Mouse (Mus musculus): Measurements from ENCODE around the gene Rgs19. TPM values are rescaled to one million over a fixed set of nuclear protein-coding genes. Genes with fewer than 3 reads are reported as not detected.

Gene Rgs19
- polyA plus RNA-seq, 1 experiment from 2014 or later: 66.6 TPM

Other genes with a start within 250 kb of the Rgs19 start
- gene Zbtb46, start 234.6 kb downstream of the Rgs19 start, polyA plus RNA-seq (2014; fragmentation: Nextera tagmentation; extraction: Ambion mirVana): 20.2 and 21.9 TPM in 2 replicates
- gene Abhd16b, start 200.8 kb downstream of the Rgs19 start, polyA plus RNA-seq (2014; fragmentation: Nextera tagmentation; extraction: Ambion mirVana): 0.22 TPM in 1 of 2 replicates, not detected in the other
- 141 and 142 TPM in 2 replicates for gene Tpd52l2, start 196.8 kb downstream of the Rgs19 start, polyA plus RNA-seq (2014; fragmentation: Nextera tagmentation; extraction: Ambion mirVana)
- 107 and 120 TPM in 2 replicates for gene Dnajc5, start 173.5 kb downstream of the Rgs19 start, polyA plus RNA-seq (2014; fragmentation: Nextera tagmentation; extraction: Ambion mirVana)
- 51.8 and 52.2 TPM in 2 replicates for gene Uckl1, start 109.1 kb downstream of the Rgs19 start, polyA plus RNA-seq (2014; fragmentation: Nextera tagmentation; extraction: Ambion mirVana)
- gene Prpf6, start 102.1 kb downstream of the Rgs19 start, polyA plus RNA-seq (2014; fragmentation: Nextera tagmentation; extraction: Ambion mirVana): 74.8 and 85.1 TPM in 2 replicates
- 38.1 and 39.5 TPM in 2 replicates for gene Zfp512b, start 101.2 kb downstream of the Rgs19 start, polyA plus RNA-seq (2014; fragmentation: Nextera tagmentation; extraction: Ambion mirVana)
- 74.6 and 90.1 TPM in 2 replicates for gene Samd10, start 94.8 kb downstream of the Rgs19 start, polyA plus RNA-seq (2014; fragmentation: Nextera tagmentation; extraction: Ambion mirVana)
- gene Gm29797, start 36.9 kb downstream of the Rgs19 start, polyA plus RNA-seq (2014; fragmentation: Nextera tagmentation; extraction: Ambion mirVana): not detected in 2 replicates
- gene Sox18, start 22.3 kb downstream of the Rgs19 start, polyA plus RNA-seq (2014; fragmentation: Nextera tagmentation; extraction: Ambion mirVana): 17.6 and 18.1 TPM in 2 replicates
- gene Tcea2, start 13.7 kb downstream of the Rgs19 start, polyA plus RNA-seq (2014; fragmentation: Nextera tagmentation; extraction: Ambion mirVana): 20.9 and 26.6 TPM in 2 replicates
- gene Lkaaear1, start 4.5 kb upstream of the Rgs19 start, polyA plus RNA-seq (2014; fragmentation: Nextera tagmentation; extraction: Ambion mirVana): not detected in 2 replicates
- 19.9 and 21.5 TPM in 2 replicates for gene Oprl1, start 21.0 kb upstream of the Rgs19 start, polyA plus RNA-seq (2014; fragmentation: Nextera tagmentation; extraction: Ambion mirVana)
- 36.6 and 42.3 TPM in 2 replicates for gene Myt1, start 69.4 kb upstream of the Rgs19 start, polyA plus RNA-seq (2014; fragmentation: Nextera tagmentation; extraction: Ambion mirVana)
- 31.9 and 33.1 TPM in 2 replicates for gene Pcmtd2, start 143.9 kb upstream of the Rgs19 start, polyA plus RNA-seq (2014; fragmentation: Nextera tagmentation; extraction: Ambion mirVana)
- 91.3 and 101 TPM in 2 replicates for gene Polr3k, start 170.4 kb upstream of the Rgs19 start, polyA plus RNA-seq (2014; fragmentation: Nextera tagmentation; extraction: Ambion mirVana)